Mouse (Mus musculus) 3T3-L1 (cell line): ENCODE data around the gene Prr5.

Source experiments
- DNase-seq: peaks from one replicate; pipeline ENCODE4 v3.0.0-alpha.2; 2015; ENCODE audit warnings: low read depth, low spot score

Prr5 gene

DNA sequence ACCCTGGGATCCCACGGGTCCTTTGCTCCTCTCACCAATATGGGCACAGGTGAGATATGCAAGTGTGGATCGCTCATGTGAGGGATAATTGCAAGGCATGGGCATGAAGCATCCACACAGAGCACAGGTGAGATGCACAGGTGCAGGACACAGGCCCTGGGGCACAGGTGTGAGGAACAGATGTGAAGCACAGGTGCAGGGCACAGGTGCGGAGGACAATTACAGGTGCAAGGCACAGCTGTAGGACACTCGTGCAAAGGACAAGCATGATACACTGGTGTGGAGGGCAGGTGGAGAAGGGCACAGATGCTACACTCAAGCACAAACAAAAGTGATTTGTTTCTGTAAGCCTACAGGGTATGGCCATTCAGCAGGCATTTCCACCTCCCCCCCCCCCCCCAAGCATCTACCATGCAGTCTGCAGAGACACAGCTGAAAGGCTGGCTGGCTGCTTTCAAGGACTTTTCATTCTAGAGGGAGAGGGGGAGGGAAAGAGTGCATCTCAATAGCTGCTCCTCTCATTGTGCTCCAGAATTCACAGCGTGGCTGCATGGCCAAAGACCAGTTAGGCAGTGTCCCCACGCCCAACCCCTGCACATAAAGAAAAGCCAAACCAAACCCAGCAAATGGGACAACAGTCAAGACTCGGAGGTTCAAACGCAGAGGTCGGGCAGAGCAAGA lies 11.9 kb upstream of the Prr5 start:
- no peak for DNase-seq

DNA sequence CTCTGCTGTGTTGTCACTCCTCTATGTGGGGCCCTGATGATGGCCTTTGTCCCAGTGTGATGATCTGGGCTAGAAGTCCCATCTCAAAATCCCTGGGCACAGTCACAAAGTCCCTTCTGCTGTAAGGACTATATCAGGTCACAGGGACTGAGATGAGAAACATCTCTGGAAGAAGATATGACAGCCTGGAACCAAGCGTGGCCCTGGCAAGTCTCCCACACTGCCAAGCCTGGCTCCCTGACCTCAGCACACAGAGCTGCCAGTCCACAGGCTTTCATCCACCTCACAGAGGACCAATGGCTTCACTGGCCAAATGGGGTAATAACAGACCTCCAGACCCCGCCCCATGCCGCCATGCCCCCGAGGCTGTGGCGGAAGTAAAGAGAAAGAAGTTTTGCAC lies 10.8 kb upstream of the Prr5 start:
- DNase-seq, result no peak

DNA sequence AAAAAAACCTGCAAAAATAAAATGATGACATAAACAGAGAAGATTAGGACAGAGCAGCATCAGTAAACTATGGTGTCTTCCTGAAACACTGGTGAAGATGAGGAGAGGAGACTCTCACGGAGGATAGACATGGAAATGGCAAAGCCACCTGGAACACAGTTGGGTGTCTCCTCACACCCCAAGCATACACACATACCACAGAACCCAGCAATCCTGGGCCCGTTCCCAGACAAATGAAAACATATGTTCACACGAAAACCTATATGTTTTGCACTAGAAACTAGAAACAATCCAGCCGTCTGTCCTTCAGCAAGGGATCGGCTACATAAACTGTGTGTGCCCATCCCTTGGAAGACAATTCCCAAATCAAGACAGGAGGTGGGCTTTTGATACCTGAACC lies 9.6 kb upstream of the Prr5 start:
- DNase-seq, result no peak

DNA sequence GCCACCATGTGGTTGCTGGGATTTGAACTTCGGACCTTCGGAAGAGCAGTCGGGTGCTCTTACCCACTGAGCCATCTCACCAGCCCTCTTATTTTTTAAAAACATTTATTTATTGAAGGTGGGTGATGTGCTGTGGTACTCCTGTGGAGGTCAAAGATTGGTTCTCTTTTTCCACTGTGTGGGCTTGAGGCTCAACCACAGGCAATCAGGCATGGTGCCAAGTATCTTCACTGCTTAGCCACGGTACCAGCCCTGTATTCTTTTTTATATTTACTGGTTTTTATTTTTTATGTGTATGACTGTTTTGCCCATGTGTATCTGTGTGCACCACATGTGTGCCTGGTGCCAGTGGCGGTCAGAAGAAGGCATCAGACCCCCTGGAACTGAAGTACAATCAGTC lies 8.1 kb upstream of the Prr5 start:
- no peak for DNase-seq

DNA sequence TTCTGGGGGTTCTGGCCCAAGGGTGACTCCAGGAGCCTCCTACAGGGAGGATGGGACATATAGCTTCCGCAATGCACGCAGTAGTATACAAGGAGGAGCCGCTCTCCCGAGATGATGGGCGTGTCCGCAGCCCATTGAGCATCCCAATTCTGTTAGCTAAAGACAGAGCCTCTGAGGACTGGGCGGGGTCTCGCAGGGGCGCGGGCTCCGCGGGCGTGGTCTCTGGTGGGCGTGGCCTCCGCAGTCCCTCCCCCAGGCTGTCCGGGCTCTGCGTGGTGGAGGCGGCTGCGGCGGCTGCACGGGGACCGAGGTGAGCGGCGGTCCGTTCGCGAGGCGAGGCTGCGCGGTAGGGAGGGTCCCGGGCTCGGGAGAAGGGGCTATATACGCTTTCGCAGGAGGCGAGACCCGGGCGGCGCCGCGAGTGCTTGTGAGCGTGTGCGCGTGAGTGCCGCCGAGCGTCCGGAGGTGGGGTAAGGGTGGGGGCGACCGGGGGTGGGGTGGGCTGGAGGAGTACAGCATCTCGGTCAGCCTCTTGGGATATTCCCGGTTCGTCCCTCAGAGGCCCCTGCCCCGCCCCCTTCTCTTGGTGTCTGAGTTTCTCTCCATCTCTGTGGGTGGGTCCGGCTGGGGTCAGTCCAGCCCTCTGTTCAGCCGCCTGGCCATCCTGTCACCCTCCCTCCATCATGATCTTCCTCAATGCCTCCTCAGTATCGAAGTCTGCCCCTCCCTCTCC lies 6.3 kb upstream of the Prr5 start:
- DNase-seq, result peak; percentile 66

DNA sequence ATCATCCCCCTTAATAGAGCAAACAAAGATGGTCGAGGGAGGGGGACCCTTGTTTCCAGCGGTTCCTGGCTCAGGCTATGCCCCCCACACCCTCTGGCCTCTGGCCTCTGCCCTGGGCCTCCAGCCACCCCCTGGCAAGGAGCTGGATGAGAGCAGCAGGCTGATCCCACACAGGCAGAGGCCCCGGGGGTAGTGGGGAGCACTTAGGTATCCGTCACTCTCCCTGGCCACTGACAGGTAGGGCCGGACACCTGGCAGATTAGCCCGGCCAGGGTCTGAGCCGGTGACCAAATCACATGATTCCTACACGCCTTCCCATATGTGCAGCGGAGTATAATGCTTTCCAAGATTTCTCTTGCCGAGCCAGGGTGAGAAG lies 5.7 kb upstream of the Prr5 start:
- no peak for DNase-seq

DNA sequence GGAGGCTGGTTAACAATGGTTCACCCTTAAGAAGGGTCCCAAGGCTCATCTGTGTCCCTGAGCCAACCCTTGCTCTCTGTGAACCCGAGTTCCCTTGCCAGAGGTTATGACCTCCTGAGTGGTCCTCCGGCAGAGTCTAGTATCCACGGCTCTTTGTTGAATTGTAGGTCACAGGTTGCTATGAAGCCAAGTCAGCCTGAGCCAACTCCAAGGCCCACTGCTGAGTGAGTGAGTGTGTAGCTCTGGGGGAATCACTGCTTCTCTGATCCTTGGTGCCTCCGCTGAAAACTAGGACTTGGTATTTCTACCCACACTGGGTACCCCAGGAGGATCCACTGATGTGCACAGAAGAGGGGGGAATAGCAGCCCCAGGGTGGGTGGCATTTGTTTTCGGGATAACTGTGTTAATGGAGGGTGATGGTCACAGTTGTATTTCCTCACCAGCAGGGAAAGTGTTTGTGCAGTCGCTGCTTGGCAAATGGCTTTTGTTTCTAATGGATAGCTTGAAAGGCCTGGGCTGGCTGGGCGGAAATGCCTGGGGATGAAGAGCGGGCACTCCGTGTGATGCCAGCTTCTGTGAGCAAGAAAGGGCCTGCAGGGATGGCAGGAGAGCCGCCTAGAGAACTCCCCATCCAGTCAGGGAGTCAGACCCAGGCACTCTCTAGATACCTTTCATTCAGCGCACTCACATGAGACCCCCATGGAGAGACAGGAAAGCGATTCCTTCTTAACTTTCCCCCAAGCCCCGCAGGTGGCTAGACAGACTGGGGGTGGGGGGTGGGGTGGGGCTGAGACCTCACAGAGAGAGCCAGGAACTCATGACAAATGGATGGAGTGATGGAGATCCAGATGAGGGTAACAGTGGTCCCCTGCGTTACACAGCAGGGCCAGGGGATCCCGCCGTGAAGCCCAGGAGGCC lies 4.6 kb upstream of the Prr5 start:
- no peak for DNase-seq

DNA sequence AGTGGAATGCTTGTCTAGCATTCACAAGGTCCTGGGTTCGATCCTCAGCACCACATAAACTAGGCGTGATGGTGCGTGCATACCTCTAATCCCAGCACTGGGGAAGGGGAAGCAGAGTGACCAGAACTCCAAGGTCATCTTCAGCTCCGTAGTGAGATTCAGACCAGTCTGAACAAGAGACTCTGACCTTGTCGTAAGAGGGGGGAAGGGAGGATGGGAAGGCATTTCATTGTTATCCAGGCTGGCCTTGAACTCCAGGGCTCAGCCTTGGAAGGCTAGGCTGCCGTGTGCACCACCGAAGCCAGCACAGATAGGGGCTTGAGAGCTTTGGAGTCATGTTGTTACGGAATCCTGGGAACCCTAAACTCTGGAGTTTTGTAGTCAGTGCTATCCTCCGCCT lies 3.8 kb upstream of the Prr5 start:
- no peak for DNase-seq

DNA sequence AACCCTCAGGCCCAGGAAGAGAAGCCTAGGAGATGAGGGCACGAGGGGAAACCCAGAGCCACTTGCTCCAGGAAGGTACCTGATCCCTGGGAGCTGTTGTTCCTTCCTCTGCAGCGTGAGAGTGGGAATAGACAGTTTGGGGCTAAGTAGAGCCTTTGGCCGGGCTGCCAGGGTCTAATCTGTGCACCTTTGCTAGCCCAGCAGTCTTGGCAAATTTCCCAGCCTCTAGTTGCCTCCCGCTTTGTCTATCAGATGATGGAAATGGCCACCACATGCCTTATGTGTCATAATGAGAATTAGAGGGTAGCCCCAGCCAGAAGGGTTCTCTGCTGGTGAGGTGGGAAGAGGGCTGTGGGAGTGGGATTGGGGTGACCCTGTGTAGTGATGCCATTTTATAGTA lies 3.4 kb upstream of the Prr5 start:
- DNase-seq, result no peak

DNA sequence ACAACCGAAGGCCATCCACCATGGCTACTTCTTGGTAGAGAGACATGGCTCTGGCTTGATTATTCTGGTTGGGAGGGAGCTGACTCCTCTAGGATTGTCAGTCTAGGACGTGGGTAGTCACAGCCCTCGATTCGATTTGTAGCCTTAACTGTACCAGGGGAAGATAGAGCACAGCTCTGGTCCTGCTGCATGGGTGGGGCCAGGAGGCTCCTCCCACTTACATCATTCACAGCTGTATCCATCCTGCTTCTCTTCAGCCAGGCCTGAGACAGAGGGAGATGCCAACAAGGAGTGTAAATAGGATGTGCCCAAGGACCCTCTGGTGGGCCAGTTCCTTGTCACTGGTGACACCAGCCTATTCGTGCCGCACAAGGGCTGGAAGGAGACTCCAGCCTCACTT lies 1.8 kb upstream of the Prr5 start:
- peak; percentile 25 for DNase-seq

DNA sequence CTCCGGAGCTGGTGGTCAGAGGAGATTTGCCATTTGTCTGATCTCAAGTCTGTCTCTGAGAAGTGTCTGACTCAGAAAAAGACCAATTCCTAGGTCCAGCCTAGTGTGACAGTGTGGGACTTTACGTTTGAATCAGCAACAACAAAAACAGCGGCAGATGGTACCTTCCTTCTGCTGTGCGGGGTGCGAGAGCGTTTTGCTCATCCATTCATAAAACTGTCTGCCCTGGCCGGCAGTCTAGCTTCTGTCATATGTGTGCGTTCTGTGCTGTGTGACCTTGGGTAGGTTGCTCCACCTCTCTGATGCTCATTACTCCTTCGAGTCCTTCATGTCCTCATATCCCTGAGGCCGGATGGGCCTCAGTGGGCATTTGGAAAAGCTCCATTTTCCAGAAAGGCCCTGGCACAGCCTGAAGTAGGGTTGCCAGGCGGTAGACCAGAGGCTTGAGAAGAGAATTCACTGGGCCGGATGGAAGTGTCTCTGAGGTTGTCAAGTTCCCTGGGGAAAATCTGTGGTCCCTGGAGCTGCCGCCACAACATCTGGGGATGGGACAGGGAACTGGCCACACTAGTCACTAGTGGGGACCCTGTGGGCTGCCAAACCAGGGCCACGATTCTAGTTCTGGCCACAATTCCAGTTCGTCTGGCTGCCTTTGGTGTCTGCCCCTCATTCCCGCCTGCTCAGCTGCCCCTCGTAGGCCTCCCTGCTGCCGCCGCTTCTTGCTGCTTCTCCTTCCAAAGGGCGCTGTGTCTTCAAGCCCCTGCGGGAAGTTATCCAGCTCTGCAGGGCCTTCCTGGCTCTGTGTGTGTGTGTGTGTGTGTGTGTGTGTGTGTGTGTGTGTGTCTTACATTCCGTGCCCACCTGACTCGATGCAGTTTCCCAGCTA lies 594 bp downstream of the Prr5 start:
- DNase-seq, result no peak

DNA sequence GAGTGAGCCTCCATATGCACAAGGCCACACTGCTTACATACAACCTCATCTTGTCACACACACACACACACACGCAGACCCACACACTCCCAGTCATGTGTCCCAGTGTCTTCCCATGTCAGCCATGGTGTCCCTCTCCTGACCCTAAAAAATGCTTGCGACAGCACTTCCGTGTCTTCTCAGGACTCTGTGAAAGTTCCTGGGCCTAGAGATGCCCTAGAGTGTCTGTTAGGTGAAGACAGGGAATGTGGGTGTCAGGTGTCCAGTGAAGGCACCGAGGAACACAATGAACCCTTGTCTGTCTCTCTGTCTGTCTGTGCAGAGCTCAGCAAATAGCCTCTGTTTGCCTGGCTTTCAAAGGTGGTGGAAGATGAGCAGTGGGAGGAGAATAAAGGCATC lies 1.2 kb downstream of the Prr5 start:
- no peak for DNase-seq

DNA sequence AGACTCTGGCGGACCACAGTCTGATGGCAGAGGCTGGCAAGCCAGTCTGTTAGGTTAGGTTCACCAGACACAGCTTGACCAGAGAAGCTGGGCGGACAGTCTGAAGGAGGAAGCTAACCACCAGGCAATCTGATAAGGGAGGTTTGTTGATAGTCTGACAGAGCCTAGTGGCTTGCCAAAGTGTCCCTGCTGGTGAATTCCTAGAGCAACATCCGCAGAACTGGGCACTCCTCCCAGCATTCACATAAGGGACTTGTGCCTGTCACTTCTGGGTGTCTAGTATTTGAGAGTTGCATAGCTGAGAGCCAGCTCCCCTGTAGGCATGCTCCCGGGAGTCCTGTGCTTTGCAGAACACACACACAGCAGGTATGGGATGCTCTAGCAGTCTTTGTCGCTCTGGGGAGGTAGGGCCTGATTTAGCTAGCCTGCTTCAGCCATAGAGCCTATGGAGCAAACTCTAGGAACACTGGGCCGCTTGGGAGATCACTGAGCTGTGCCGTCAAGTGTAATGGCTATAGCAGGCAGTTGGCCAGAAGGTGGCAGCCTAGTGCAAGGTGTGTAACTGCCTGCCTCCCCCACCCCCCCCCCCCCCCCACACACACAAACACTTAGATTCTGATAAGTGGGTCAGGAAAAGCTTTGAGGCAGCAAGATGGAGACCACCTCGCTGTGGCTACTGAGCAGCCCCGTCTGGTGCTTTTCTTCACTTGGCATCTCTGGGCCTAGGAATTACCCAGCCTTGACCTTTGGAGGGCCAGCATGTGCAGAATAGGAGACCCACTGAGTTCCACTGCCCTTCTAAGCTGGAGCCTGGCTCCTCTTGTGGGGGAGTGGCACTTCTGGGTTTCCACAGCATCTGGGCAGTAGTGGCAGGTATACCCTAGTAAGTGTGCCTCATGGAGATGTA lies 2.2 kb downstream of the Prr5 start:
- peak; percentile 58 for DNase-seq

DNA sequence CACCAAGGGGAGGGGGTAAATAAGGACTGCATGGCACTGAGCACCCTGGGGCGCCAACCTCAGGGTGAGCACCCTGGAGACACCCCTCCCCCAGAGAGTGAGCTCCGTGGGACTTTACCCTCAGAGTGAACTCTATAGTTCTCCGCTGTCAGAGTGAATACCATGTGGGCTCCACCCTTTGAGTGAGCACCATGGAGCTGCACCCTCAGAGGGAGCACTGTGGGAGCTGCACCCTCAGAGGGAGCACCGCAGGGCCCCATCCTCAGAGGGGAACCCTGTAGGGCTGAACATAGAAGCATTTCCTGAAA lies 2.8 kb downstream of the Prr5 start:
- DNase-seq, result no peak

DNA sequence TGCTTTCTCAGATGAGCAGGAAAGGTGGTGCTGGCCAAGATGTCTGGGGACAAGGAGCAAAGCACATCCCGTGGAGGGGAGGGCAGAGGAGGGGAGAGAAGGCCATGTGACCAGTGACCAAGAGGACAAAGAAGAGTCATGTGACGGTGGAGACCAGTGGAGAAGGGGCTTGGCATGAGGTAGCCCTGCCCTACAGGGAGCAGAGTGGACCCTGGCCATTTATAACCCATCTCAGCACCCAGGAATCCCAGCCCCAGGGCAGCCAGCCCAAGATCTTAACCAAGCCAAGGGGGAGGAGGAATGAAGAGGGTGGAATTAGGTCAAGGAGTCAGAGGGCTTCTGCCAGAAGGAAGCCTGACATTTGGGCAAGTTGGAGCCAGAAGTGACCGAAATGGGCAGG lies 3.2 kb downstream of the Prr5 start:
- DNase-seq, result peak; percentile 34

DNA sequence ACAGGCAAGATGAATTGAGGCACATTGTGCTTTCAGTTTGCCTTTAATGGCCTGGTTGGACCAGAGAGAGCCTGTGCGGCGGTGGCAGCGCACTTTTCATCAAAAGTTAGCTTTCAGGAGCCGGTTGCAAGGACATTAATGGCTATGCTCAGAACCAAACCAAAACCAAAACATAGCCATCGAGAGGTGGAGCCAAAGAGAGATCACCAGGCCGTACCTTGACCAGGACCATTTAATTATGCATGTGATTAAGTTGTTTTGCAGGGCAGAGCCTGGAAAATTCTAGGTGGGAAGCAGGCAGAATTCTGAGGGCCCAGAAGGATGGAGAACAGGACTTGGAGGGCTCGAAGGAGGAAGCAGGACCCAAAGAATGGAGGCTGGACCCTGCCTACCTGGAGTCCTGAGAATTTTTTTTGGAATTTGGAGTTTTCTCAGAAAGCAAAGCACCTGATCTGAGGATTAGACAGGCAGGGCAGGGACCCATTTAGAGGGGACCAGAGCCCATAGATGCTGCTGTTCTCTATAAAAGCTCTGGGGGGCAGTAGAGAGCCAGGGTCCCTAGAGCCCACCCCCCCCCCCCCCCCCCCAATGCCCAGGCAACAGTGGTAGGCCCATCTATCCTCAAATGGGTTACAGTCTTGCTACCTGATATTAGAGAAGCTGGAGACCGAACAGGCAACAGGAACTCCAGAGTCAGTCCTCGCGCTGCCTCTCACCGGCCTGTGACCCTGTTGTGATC lies 5.1 kb downstream of the Prr5 start:
- DNase-seq, result no peak

DNA sequence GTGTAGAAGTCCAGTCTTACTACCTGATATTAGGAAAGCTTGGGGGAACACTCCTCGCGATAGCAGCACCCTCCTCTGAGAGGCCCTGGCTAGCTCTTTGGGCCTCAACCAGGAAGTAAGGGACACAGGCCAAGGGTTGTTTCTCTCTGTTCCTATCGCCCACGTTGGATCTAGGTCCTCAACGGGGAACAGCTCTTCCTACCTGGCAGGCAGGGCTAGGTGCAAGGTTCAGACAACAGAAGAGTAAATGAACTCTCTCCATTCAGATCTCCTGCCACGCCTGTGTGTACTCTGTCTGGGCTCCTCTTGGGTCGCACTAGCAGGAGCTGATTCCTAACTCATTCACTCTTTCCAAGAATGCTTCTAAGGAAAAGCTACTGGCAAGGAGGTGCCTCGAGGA lies 5.9 kb downstream of the Prr5 start:
- no peak for DNase-seq

DNA sequence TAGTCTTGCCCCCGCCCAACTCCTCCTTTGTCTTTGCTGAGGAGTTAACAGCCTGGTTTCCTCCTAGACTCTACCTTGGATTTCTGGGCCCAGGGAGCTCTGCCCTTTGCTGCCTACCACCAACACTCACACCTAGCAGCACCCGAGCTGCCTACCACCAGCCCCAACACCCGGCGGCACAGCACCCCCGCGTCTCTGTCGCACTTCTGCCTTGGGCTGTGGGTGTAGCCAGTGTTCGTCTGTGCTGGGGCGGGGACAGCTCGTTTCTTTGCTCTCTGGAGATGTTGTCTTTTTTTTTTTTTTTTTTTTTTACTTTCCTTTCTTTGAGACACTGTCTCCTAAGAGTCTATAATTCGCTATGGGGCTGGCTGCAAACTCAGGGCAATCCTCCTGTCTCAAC lies 8.5 kb downstream of the Prr5 start:
- no peak for DNase-seq

DNA sequence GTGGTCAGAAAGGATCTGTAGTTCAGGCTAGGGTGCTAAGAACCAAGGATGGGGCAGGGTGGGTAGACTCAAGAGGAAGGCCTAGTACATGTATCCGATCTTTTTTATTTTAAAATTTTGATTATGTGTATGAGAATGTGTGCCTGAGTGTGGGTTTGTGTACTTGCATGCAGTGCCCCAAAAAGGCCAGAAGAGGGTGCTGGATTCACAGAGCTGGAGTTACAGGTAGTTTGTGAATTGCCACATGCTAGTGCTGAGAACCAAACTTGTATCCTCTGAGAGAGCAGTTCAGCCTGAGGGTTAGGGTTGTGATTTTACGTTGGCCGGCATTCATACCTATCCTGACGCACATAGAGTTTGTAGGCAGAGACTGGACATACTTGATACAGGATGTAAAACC lies 9.7 kb downstream of the Prr5 start:
- DNase-seq, result no peak

DNA sequence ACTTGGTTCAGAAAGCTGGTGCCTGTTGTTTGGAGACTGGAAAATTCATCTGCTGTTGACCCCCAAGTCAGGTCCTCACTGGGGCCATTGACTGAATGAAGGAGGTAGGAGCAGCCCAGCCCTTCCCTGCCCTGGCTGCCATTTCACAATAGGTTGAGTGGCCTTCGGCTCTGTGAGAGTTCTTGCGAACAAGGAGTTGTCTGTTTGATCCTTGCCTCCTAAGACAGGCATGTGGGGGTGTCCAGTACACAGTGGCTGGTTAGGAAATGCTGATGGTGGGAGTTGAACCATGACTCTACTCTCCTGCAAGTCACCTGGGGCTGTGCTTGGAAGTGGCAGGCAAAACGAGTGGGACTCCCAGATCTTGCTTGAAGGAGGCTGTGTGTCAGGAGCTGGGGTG lies 10.4 kb downstream of the Prr5 start:
- no peak for DNase-seq
